Mouse (Mus musculus): Measurements from ENCODE around the gene Tmem246. TPM values are rescaled to one million over a fixed set of nuclear protein-coding genes. Genes with fewer than 3 reads are reported as not detected.

The Tmem246 gene
- polyA plus RNA-seq, 1 experiment from 2014 or later, result 108 TPM

- 0 out of 2 replicates have a peak, but pooled peaks have one; percentile 54 for ATAC-seq (replicated peaks)
- Histone ChIP-seq H3K9ac (no peak overlapping the region), H3K27ac (no peak overlapping the region), H3K4me3 (no peak overlapping the region), H3K4me1 (no peaks in the 10 kb centered on the region; the same call in 1 of the 2 replicates), H3K27me3 (replicated peaks) (no peaks in the 10 kb centered on the region), H3K9me3 (no peaks in the 10 kb centered on the region), H3K4me2 (no peak overlapping the region), H3K36me3 (replicated peaks) (no peaks in the 10 kb centered on the region)
- WGBS, result 77% methylated on average over 20 of the region's 20 CpGs
These were observed 37.5 kb downstream of the Tmem246 start for GRCm38 (mm10) chr4:49559915-49560772.

DNA sequence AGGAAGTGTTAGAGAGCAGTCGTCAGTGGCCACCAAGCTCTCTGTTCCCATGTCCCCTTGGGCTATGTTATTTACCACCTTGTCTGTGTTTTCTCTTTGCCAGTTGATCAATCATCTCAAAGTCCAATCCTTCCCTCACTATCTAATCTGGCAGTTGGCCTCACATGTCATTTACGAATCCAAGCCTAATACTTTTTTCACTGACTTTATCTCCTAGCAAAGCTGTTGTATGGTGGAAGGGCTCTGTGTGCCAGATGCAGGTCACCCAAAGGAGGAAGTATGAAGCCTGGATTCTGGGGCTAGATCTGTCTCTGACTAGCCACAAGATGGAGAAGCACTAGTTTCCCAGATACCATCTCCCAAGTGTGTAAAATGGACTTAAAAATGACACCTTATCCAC lies 39.5 kb downstream of the Tmem246 start:
- 91% methylated on average over 2 of the region's 2 CpGs for WGBS
- H3K4me1 ChIP-seq, result no peaks in the 10 kb centered on the region; the same call in 1 of the 2 replicates

DNA sequence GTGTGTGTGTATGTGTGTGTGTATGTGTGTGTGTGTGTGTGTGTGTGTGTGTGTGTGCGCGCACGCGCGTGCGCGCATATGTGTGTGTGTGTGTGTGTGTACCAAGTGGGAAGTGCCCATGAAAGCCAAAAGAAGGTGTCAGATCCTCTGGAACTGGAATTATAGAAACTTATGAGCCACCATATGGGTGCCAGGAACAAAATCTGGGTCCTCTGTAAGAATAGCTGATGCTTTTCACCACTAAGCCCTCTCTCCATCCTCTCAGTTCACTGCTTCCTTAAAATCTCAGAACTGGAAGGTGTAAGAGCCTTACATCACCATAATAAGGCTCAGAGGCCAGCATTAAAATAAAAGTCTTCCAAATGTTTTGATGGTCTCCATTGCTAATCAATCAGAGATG lies 40.3 kb downstream of the Tmem246 start:
- no peaks in the 10 kb centered on the region; the same call in 1 of the 2 replicates for H3K4me1 ChIP-seq
- H3K9me3 ChIP-seq, result no peaks in the 10 kb centered on the region
- H3K4me3 ChIP-seq, result no peak overlapping the region
- no peak for ATAC-seq (replicated peaks)
- H3K27me3 ChIP-seq (replicated peaks), result no peaks in the 10 kb centered on the region
- no peak overlapping the region for H3K4me2 ChIP-seq
- WGBS, result 99% methylated on average over 7 of the region's 7 CpGs
- no peaks in the 10 kb centered on the region for H3K36me3 ChIP-seq (replicated peaks)
- H3K27ac ChIP-seq, result no peak overlapping the region
- H3K9ac ChIP-seq, result no peak overlapping the region

More for the DNA sequence above, 39.5 kb downstream of the Tmem246 start:
- no peak overlapping the region for H3K9ac ChIP-seq
- no peaks in the 10 kb centered on the region for H3K27me3 ChIP-seq (replicated peaks)
- no peak overlapping the region for H3K4me3 ChIP-seq
- ATAC-seq (replicated peaks), result no peak
- H3K4me2 ChIP-seq, result no peak overlapping the region
- H3K27ac ChIP-seq, result no peak overlapping the region
- H3K9me3 ChIP-seq, result no peaks in the 10 kb centered on the region
- H3K36me3 ChIP-seq (replicated peaks), result no peaks in the 10 kb centered on the region

- Histone ChIP-seq H3K4me2 (no peak overlapping the region), H3K4me1 (no peaks in the 10 kb centered on the region), H3K9ac (no peak overlapping the region), H3K27ac (no peak overlapping the region), H3K36me3 (replicated peaks) (no peaks in the 10 kb centered on the region), H3K27me3 (replicated peaks) (no peaks in the 10 kb centered on the region), H3K4me3 (no peak overlapping the region), H3K9me3 (no peaks in the 10 kb centered on the region)
- WGBS, result 86% methylated on average over 5 of the region's 5 CpGs
- ATAC-seq (replicated peaks), result no peak
These were observed 44.3 kb downstream of the Tmem246 start for GRCm38 (mm10) chr4:49553380-49553779.

DNA sequence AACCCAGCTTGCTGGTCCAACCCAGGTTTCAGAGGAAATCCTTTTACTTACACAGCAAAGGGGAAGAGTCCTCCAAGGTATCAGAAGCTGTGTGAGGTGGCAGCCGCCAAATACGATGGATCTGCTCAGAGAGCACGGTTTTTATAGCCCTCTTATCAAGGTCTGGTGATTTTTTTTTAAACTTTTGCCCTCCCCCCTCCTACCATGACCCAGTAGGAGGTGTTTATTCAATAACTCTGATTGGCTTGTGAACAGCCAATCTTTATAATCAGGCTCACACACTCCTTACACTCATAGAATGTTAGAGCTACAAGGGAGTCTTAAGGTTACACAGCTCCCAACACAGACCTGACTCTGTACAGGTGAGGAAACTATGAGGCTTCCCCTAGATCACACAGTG lies 48.3 kb downstream of the Tmem246 start, which contains the start of gene Aldob:
Gene Aldob (minus strand): TSS at position 164 of the 400 bp plus-strand sequence.
- Histone ChIP-seq H3K27ac (no peak within 1 kb of the TSS), H3K36me3 (replicated peaks) (no peaks in the 10 kb centered on the region), H3K9me3 (no peaks in the 10 kb centered on the region), H3K4me3 (no peak within 1 kb of the TSS), H3K4me1 (no peaks in the 10 kb centered on the region), H3K27me3 (replicated peaks) (no peaks in the 10 kb centered on the region), H3K9ac (no peak within 1 kb of the TSS), H3K4me2 (no peak within 1 kb of the TSS)
- WGBS, result 67% methylated on average over 3 of the region's 3 CpGs
- no peak for ATAC-seq (replicated peaks)

- no peak overlapping the region for H3K4me2 ChIP-seq
- WGBS, result 89% methylated on average over 7 of the region's 7 CpGs
These were observed 50.0 kb downstream of the Tmem246 start for GRCm38 (mm10) chr4:49547544-49548219.

DNA sequence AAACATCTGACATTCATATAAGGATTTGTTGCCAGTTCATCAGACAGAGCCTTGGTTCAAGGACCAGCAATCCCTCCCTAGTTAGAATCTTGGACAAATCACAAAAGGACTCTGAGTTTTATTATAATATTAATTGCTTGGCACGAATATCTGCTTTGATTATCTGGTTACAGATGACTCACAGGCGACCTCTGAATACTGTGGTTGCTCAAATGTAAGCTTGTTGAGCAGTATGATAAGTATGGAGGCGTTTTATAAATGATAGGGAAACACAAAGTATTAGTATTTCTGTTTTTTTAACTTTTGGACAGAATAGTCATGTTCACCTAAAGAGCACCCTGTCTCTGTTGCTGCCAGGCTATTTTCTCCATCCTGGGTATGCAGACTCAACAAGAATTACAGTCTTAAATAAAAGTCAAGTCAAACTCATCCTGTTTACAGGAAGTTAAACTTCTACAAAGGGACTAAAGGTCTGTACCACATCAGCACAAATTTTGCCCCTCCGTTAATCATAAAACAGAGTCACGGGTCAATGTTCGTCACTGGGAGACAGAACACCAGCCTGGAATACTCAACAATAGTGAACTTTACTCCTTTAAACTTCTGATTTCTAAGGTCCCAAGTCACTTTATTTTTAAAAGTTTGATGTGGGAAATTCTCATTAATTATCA lies 50.7 kb downstream of the Tmem246 start:
- Histone ChIP-seq H3K36me3 (replicated peaks) (no peaks in the 10 kb centered on the region), H3K4me3 (no peak overlapping the region), H3K4me2 (no peak overlapping the region), H3K9me3 (no peaks in the 10 kb centered on the region), H3K27me3 (replicated peaks) (no peaks in the 10 kb centered on the region), H3K27ac (no peak overlapping the region), H3K9ac (no peak overlapping the region), H3K4me1 (no peaks in the 10 kb centered on the region)
- ATAC-seq (replicated peaks), result no peak
- 78% methylated on average over 6 of the region's 6 CpGs for WGBS

More at GRCm38 (mm10) chr4:49547544-49548219, 50.0 kb downstream of the Tmem246 start:
- Histone ChIP-seq H3K4me3 (no peak overlapping the region), H3K4me1 (no peaks in the 10 kb centered on the region), H3K27ac (no peak overlapping the region), H3K36me3 (replicated peaks) (no peaks in the 10 kb centered on the region), H3K9me3 (no peaks in the 10 kb centered on the region), H3K9ac (no peak overlapping the region), H3K27me3 (replicated peaks) (no peaks in the 10 kb centered on the region)
- ATAC-seq (replicated peaks), result no peak

DNA sequence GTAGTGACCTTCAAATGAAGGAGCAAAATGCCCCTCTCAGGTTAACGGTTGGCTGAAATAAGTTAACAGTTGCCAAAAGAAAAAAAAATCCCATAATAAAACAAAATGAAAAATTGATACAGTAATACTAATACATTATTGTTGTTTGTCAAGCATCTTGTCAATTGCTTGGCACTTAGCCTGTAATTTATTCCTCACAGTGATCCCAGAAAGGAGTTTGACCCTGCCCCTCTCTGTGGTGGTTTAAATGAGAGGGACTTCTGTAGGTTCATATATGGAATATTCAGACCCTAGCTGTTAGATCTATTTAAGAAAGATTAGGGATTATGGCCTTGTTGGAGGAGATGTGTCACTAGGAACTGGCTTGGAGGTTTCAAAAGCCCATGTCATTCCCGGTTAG lies 51.6 kb downstream of the Tmem246 start:
- Histone ChIP-seq H3K27ac (no peak overlapping the region), H3K27me3 (replicated peaks) (no peaks in the 10 kb centered on the region), H3K4me2 (no peak overlapping the region), H3K9ac (no peak overlapping the region), H3K4me1 (no peaks in the 10 kb centered on the region), H3K4me3 (no peak overlapping the region), H3K9me3 (no peaks in the 10 kb centered on the region), H3K36me3 (replicated peaks) (no peaks in the 10 kb centered on the region)
- no peak for ATAC-seq (replicated peaks)
- WGBS, result 79% methylated on average over 2 of the region's 2 CpGs

DNA sequence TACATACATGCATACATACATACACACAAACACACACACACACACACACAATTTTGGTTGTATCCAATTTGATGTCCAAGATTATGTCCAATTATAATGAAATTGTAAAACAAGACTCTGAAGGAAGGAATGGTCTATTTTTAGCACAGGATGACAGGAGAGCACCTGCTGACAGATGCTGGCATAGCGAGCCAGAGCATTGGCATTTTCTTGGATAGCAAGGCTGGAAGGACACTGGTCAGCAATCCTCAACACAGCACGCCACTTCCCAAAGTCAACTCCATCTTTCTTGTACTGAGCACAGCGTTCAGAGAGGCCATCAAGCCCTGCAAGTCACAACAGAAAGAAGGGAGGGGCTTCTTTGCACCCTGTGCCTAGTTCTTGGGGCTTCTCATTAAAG lies 56.7 kb downstream of the Tmem246 start:
- no peaks in the 10 kb centered on the region for H3K4me1 ChIP-seq
- ATAC-seq (replicated peaks), result no peak
- H3K4me3 ChIP-seq, result no peak overlapping the region
- H3K9ac ChIP-seq, result no peak overlapping the region
- H3K36me3 ChIP-seq (replicated peaks), result no peaks in the 10 kb centered on the region
- H3K27me3 ChIP-seq (replicated peaks), result no peaks in the 10 kb centered on the region
- no peak overlapping the region for H3K4me2 ChIP-seq
- no peak overlapping the region for H3K27ac ChIP-seq
- WGBS, result 83% methylated on average over 3 of the region's 3 CpGs
- no peaks in the 10 kb centered on the region for H3K9me3 ChIP-seq

- no peak for ATAC-seq (replicated peaks)
- no peak overlapping the region for H3K4me3 ChIP-seq
- 75% methylated on average over 6 of the region's 6 CpGs for WGBS
- H3K9ac ChIP-seq, result no peak overlapping the region
- no peaks in the 10 kb centered on the region for H3K9me3 ChIP-seq
- no peak overlapping the region for H3K4me2 ChIP-seq
- no peaks in the 10 kb centered on the region for H3K36me3 ChIP-seq (replicated peaks)
- no peaks in the 10 kb centered on the region for H3K4me1 ChIP-seq
- H3K27me3 ChIP-seq (replicated peaks), result no peaks in the 10 kb centered on the region
- H3K27ac ChIP-seq, result no peak overlapping the region
These were observed 58.0 kb downstream of the Tmem246 start for GRCm38 (mm10) chr4:49539665-49540064.

- no peak for ATAC-seq (replicated peaks)
- WGBS, result 91% methylated on average over 4 of the region's 4 CpGs
- no peak overlapping the region for H3K27ac ChIP-seq
These were observed 61.0 kb downstream of the Tmem246 start for GRCm38 (mm10) chr4:49536671-49537070.

GRCm38 (mm10) chr4:49535675-49536294 lies 61.9 kb downstream of the Tmem246 start:
- Histone ChIP-seq H3K27me3 (replicated peaks) (no peaks in the 10 kb centered on the region), H3K4me3 (no peak overlapping the region), H3K9me3 (no peaks in the 10 kb centered on the region), H3K27ac (no peak overlapping the region), H3K9ac (no peak overlapping the region), H3K4me2 (no peak overlapping the region), H3K4me1 (no peaks in the 10 kb centered on the region), H3K36me3 (replicated peaks) (peaks cover 6% of the 10 kb centered on the region)
- WGBS, result 93% methylated on average over 4 of the region's 4 CpGs
- no peak for ATAC-seq (replicated peaks)

More at GRCm38 (mm10) chr4:49536671-49537070, 61.0 kb downstream of the Tmem246 start:
- H3K9me3 ChIP-seq, result no peaks in the 10 kb centered on the region
- 0 out of 2 replicates have a peak, but pooled peaks cover 2% of the 10 kb centered on the region for H3K36me3 ChIP-seq (replicated peaks)
- H3K27me3 ChIP-seq (replicated peaks), result no peaks in the 10 kb centered on the region
- H3K4me2 ChIP-seq, result no peak overlapping the region
- no peak overlapping the region for H3K4me3 ChIP-seq
- H3K4me1 ChIP-seq, result no peaks in the 10 kb centered on the region
- no peak overlapping the region for H3K9ac ChIP-seq

Data from midbrain, embryonic 15.5 days (tissue).